Mouse (Mus musculus) embryonic facial prominence, embryonic 12.5 days (tissue): ENCODE results near the gene Akap12. TPM values are rescaled to one million over a fixed set of nuclear protein-coding genes. Genes with fewer than 3 reads are reported as not detected.

Experiments
- ATAC-seq: fragments of 200-750 bp; cut with Nextera tagmentation; 2 replicates; pipeline ENCODE4 v1.8.0; 2017; ENCODE audit not compliant: insufficient number of reproducible peaks, insufficient read depth, low FRiP score, low TSS enrichment
- H3K27ac ChIP-seq: fragments of 300-500 bp; sonication (generic); 2 replicates; pipeline ENCODE4 v1.5.1; 2016; ENCODE audit warnings: mild to moderate bottlenecking
- H3K27me3 ChIP-seq: fragments of 300-500 bp; sonication (generic); 2 replicates; pipeline ENCODE4 v1.6.1; 2016; ENCODE audit warnings: mild to moderate bottlenecking, moderate library complexity
- H3K36me3 ChIP-seq: fragments of 300-500 bp; sonication (generic); 2 replicates; pipeline ENCODE4 v1.6.1; 2016; ENCODE audit warnings: mild to moderate bottlenecking
- H3K4me1 ChIP-seq: fragments of 300-500 bp; sonication (generic); 2 replicates; pipeline ENCODE4 v1.6.1; 2016
- H3K4me2 ChIP-seq: fragments of 300-500 bp; sonication (generic); replicated peaks from 2 replicates; pipeline ENCODE4 v1.6.1; 2016; ENCODE audit warnings: mild to moderate bottlenecking, moderate library complexity
- H3K4me3 ChIP-seq: fragments of 300-500 bp; sonication (generic); 2 replicates; pipeline ENCODE4 v1.5.1; 2016; ENCODE audit warnings: mild to moderate bottlenecking
- H3K9ac ChIP-seq: fragments of 300-500 bp; sonication (generic); 2 replicates; pipeline ENCODE4 v1.6.1; 2016; ENCODE audit warnings: mild to moderate bottlenecking, moderate library complexity
- H3K9me3 ChIP-seq: fragments of 300-500 bp; sonication (generic); 2 replicates; pipeline ENCODE4 v1.6.1; 2016; ENCODE audit warnings: mild to moderate bottlenecking, moderate library complexity
- WGBS: fragments of 180-500 bp; shearing (Covaris S2); methylation state at CpG from one replicate; pipeline ENCODE4 v1.1.7; 2016; 5-methylcytosine and 5-hydroxymethylcytosine counted together
- polyA plus RNA-seq: library from polyadenylated mRNA; unstranded; fragments of >200 nt; fragmentation: Nextera tagmentation; extraction: Ambion mirVana; gene quantifications from 2 replicates; pipeline ENCODE4 v1.2.1, GENCODE M21; 2016

Akap12 gene
- polyA plus RNA-seq, 1 experiment from 2014 or later = 37.5 TPM

DNA sequence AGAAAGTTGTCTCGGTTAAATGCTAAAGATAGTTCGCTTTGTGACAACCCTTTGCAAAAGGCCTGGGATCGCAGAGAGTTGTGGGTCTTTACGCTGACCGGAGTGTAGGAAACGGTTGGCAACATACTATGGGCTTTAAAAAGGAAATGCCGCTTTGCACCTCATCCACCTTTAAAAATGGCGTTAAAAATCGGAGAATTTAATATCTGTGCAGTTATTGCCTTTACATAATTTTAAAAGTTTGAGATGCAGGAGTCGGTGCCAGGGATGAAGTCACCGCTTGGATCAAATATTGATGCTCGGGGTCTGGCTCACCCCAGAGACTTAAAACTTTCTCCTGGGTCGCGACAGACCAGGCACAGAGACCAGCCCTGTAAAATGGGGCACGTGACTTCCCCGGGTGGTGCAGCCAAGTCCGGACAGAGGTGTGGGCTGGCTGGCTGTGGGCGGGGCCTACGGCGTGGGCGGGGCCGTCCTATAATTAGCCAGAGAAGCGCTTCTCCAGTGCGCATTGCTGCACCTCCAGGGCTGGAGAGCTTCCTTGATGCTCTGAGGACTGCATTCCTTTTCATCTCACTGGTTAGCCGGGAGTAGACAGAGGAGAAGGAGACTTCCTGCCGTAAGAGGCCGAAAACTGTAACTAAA, 68.0 kb downstream of the Akap12 start:
- peak overlapping the region; percentile 33 for H3K4me3 ChIP-seq
- no peaks in the 10 kb centered on the region for H3K36me3 ChIP-seq
- H3K4me2 ChIP-seq = peak overlapping the region; percentile 56
- ATAC-seq = peak; percentile 77; the same call in 1 of the 2 replicates
- no peak overlapping the region for H3K27ac ChIP-seq
- no peaks in the 10 kb centered on the region for H3K9me3 ChIP-seq
- H3K9ac ChIP-seq = no peak overlapping the region; the same call in 1 of the 2 replicates
- 8% methylated on average over 27 of the region's 27 CpGs for WGBS
- no peaks in the 10 kb centered on the region for H3K27me3 ChIP-seq
- peaks cover 8% of the 10 kb centered on the region for H3K4me1 ChIP-seq

DNA sequence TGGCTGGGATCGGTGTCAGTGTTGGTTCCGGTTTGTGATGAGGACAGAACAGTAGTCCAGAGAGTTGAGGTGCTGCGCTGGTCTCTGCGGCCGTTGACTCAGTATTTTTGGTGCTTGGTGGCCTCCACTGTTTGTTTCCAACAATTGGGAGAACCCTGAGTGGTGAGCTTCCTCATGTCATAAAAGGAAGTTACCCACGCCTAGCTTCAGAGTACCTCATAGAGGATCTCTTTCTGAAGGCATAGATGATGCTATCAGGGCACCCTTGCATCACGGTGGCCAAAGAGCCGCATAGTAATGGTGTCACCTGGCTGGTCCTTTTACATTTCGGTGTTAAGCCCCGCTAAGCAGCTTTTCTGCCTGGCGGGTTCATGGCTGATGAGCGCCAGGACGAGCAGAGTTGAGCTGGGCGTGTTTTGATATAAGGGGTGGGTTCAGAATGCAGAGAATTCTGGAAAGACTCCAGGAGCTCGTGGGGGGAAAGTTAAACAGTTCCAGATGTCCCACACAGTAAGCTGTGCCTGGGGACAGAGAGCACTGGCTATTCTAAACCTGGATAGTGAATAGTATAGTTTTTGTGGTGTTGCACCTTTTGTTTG, 72.8 kb downstream of the Akap12 start:
- Histone ChIP-seq H3K36me3 (no peaks in the 10 kb centered on the region), H3K27ac (peak overlapping the region; percentile 75)
- peak; percentile 84 for ATAC-seq

DNA sequence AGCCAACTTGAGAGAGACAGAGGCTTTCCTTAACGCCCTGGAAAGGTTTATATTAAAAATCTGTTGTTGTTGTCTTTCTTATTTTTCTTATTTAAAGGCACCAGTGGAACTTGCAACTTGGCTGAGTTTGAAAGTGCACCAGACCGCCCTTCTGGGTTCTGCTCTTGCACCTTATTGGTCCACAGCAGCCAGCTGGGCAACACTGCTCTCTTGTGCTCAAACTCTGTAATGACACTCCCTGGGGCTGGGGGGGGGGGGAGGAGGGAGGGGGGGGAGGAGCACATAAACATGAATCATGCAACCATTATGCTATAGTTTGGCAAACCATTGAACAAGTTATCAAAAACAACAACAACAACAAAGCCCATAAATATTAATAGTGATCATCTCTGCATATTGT, 75.2 kb downstream of the Akap12 start:
- Histone ChIP-seq H3K9ac (no peak overlapping the region), H3K36me3 (no peaks in the 10 kb centered on the region), H3K4me1 (peaks cover 17% of the 10 kb centered on the region; the same call in 1 of the 2 replicates), H3K9me3 (no peaks in the 10 kb centered on the region), H3K27me3 (no peaks in the 10 kb centered on the region), H3K27ac (no peak overlapping the region), H3K4me2 (no peak overlapping the region), H3K4me3 (no peak overlapping the region)
- WGBS = 38% methylated on average over 2 of the region's 2 CpGs
- ATAC-seq = no peak

More for the DNA sequence above, 72.8 kb downstream of the Akap12 start:
- Histone ChIP-seq H3K4me3 (no peak overlapping the region), H3K9ac (no peak overlapping the region), H3K4me2 (peak overlapping the region; percentile 40), H3K9me3 (no peaks in the 10 kb centered on the region), H3K4me1 (peaks cover 17% of the 10 kb centered on the region; the same call in 1 of the 2 replicates), H3K27me3 (no peaks in the 10 kb centered on the region)
- WGBS = 31% methylated on average over 15 of the region's 15 CpGs

DNA sequence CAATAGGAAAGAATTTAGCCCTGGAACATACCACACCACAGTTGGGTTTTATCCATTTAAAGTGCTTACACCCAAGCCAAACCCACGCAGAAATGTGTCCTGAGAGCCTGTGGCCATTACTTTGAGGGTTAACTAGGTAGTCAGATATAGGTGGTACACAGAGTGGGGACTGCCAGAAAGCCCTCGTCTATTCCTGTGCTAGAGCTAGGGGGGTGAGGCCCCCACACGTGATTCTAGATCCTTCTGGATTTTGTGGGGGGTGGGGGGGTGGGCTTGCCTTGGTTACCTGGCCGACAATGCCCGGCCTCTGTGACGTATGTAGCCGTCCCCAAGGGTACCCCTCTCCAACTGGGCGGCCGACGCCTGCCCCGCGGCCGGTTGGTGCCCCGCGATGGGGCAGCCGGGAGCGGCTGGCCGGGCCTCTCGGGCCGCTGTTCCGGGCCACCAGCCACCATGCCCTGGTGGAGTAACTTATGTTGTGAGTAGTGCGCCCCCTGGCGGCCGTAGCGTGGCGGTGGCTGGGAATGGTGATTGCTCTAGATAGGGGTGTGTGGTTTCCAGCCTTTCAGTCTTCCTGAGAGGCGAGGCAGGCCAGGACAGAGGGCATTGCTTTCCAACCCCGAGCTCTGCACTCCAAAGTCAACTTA, 80.4 kb downstream of the Akap12 start:
- WGBS = 5% methylated on average over 28 of the region's 28 CpGs
- Histone ChIP-seq H3K9me3 (no peaks in the 10 kb centered on the region), H3K4me3 (peak overlapping the region; percentile 35), H3K27ac (no peak overlapping the region), H3K27me3 (no peaks in the 10 kb centered on the region), H3K36me3 (no peaks in the 10 kb centered on the region), H3K4me2 (peak overlapping the region; percentile 56), H3K4me1 (peaks cover 4% of the 10 kb centered on the region; the same call in 1 of the 2 replicates), H3K9ac (peak overlapping the region; percentile 34; the same call in 1 of the 2 replicates)
- ATAC-seq = peak; percentile 72; the same call in 1 of the 2 replicates

DNA sequence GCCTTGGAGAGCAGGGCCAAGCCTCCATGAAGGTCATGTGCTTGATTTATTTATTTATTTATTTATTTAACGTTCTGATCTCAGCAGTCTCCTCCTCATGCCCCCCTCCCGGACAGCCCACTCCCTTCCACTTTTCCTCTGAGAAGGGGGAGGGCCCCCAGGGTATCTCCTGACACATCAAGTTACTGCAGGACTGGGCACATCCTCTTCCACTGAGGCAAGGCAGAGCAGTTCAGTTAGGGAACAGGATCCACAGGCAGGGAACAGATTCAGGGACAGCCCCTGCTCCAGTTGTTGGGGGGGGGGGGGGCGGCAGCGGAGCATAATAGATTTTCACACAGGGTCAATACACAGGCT, 80.9 kb downstream of the Akap12 start:
- Histone ChIP-seq H3K4me2 (peak overlapping the region; percentile 56), H3K9ac (no peak overlapping the region; the same call in 1 of the 2 replicates), H3K27me3 (no peaks in the 10 kb centered on the region), H3K4me1 (peaks cover 4% of the 10 kb centered on the region; the same call in 1 of the 2 replicates), H3K9me3 (no peaks in the 10 kb centered on the region), H3K27ac (no peak overlapping the region), H3K36me3 (no peaks in the 10 kb centered on the region), H3K4me3 (peak overlapping the region; percentile 35; the same call in 1 of the 2 replicates)
- peak; percentile 72; the same call in 1 of the 2 replicates for ATAC-seq
- 61% methylated on average over 4 of the region's 4 CpGs for WGBS

DNA sequence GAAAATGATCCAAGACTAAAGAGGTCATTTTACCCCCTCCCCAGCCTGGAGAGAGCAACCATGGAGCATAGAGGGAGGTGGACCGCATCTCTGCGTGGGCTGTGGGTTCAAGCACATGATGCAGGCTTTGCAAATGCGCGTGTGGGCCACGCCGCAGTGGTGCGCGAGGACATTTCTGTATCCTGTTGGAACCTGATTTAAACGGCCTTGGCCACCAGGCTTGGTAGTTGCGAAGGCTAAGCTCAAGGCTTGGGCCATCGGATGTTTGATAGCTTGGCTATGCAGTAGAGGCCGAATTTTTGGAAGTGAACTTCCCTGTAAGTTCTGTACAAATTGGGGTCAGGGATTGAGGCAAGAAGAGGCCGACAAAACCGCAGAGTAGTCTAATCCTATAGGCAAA, 81.4 kb downstream of the Akap12 start:
- Histone ChIP-seq H3K27ac (no peak overlapping the region), H3K9me3 (no peaks in the 10 kb centered on the region), H3K4me1 (peaks cover 4% of the 10 kb centered on the region; the same call in 1 of the 2 replicates), H3K4me3 (no peak overlapping the region), H3K36me3 (no peaks in the 10 kb centered on the region), H3K9ac (no peak overlapping the region), H3K27me3 (no peaks in the 10 kb centered on the region), H3K4me2 (no peak overlapping the region)
- WGBS = 95% methylated on average over 14 of the region's 14 CpGs
- ATAC-seq = no peak

DNA sequence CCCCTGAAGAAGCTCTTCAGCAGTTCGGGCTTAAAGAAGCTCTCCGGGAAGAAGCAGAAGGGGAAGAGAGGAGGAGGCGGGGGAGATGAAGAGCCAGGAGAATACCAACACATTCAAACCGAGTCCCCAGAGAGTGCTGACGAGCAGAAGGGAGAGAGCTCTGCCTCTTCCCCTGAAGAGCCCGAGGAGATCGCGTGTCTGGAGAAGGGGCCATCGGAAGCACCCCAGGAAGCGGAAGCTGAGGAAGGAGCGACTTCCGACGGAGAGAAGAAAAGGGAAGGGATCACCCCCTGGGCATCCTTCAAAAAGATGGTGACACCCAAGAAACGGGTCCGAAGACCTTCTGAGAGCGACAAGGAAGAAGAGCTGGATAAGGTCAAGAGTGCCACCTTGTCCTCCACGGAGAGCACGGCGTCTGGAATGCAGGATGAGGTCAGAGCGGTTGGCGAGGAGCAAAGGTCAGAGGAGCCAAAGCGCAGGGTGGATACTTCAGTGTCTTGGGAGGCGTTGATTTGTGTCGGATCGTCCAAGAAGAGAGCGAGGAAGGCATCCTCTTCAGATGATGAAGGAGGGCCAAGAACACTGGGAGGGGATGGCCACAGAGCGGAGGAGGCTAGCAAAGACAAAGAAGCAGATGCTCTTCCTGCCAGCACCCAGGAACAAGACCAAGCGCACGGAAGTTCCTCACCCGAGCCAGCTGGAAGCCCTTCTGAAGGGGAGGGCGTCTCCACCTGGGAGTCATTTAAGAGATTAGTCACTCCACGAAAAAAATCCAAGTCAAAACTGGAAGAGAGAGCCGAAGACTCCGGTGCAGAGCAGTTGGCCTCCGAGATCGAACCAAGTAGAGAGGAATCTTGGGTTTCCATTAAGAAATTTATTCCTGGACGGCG, 88.4 kb downstream of the Akap12 start:
- WGBS = 83% methylated on average over 38 of the region's 38 CpGs
- peaks cover 16% of the 10 kb centered on the region; the same call in 1 of the 2 replicates for H3K36me3 ChIP-seq
- no peaks in the 10 kb centered on the region for H3K27me3 ChIP-seq
- ATAC-seq = no peak
- H3K9ac ChIP-seq = no peak overlapping the region
- H3K4me2 ChIP-seq = no peak overlapping the region
- no peak overlapping the region for H3K4me3 ChIP-seq
- H3K4me1 ChIP-seq = no peaks in the 10 kb centered on the region
- H3K9me3 ChIP-seq = no peaks in the 10 kb centered on the region
- H3K27ac ChIP-seq = no peak overlapping the region

DNA sequence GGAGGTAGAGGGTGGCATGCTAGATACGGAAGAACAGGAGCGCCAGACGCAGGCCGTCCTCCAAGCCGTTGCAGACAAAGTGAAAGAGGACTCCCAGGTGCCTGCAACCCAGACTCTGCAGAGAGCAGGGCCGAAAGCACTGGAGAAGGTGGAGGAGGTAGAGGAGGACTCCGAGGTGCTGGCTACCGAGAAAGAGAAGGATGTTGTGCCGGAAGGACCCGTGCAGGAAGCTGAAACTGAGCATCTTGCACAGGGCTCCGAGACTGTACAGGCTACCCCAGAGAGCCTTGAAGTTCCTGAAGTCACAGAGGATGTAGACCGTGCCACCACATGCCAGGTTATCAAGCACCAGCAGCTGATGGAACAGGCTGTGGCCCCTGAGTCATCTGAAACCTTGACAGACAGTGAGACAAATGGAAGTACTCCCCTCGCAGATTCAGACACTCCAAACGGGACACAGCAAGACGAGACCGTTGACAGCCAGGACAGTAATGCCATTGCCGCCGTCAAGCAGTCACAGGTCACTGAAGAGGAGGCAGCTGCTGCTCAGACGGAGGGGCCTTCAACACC, 89.8 kb downstream of the Akap12 start:
- ATAC-seq = no peak

DNA sequence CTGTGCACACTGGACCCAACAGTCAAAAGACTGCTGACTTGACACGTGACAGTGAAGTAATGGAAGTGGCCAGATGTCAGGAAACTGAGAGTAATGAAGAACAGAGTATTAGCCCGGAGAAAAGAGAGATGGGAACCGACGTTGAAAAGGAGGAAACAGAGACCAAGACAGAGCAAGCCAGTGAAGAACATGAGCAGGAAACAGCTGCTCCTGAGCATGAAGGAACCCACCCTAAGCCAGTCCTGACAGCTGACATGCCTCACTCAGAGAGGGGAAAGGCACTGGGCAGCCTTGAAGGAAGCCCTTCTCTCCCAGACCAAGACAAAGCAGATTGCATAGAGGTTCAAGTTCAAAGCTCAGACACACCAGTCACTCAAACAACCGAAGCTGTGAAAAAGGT, 90.5 kb downstream of the Akap12 start:
- Histone ChIP-seq H3K9ac (no peak overlapping the region), H3K27ac (no peak overlapping the region), H3K4me1 (no peaks in the 10 kb centered on the region), H3K9me3 (no peaks in the 10 kb centered on the region), H3K4me2 (no peak overlapping the region), H3K36me3 (peaks cover 16% of the 10 kb centered on the region; the same call in 1 of the 2 replicates), H3K4me3 (no peak overlapping the region), H3K27me3 (no peaks in the 10 kb centered on the region)
- no peak for ATAC-seq
- 79% methylated on average over 5 of the region's 5 CpGs for WGBS

More for the DNA sequence above, 89.8 kb downstream of the Akap12 start:
- Histone ChIP-seq H3K27me3 (no peaks in the 10 kb centered on the region), H3K9ac (no peak overlapping the region), H3K9me3 (no peaks in the 10 kb centered on the region), H3K4me1 (no peaks in the 10 kb centered on the region), H3K27ac (no peak overlapping the region), H3K36me3 (peaks cover 16% of the 10 kb centered on the region; the same call in 1 of the 2 replicates), H3K4me2 (no peak overlapping the region), H3K4me3 (no peak overlapping the region)
- 91% methylated on average over 19 of the region's 19 CpGs for WGBS

DNA sequence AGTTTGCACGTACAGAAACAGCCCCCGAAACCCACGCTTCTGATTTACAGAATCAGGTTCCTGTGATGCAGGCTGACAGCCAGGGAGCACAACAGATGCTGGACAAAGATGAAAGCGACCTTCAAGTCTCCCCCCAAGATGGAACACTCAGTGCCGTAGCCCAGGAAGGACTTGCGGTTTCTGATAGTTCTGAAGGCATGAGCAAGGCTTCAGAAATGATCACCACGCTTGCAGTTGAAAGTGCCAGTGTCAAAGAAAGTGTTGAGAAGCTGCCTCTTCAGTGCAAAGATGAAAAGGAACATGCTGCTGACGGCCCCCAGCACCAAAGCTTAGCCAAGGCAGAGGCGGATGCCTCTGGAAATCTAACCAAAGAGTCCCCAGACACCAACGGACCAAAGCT, 91.3 kb downstream of the Akap12 start:
- Histone ChIP-seq H3K9ac (no peak overlapping the region), H3K27ac (no peak overlapping the region), H3K36me3 (peaks cover 16% of the 10 kb centered on the region; the same call in 1 of the 2 replicates), H3K9me3 (peaks cover 4% of the 10 kb centered on the region; the same call in 1 of the 2 replicates), H3K4me1 (no peaks in the 10 kb centered on the region), H3K27me3 (no peaks in the 10 kb centered on the region), H3K4me2 (no peak overlapping the region), H3K4me3 (no peak overlapping the region)
- 89% methylated on average over 10 of the region's 10 CpGs for WGBS
- no peak for ATAC-seq

DNA sequence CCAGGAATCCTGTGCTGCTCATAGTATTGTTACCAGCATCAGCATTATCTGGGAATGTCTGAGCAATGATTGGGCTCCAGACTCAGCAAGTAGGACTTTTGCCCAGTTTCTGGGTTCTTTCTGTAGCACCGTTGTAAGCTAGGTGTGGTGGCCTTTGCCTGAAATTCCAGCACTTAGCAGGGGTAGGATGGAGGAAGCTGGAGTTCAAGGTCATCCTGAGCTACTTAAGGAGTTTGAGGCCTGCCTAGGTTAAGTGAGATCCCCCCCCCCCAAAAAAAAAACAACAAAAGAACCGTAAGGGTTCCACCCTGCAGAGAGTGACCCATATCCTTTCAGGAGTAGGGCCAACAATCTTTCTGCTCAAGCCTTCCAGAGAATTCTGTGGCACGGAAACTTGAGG, 98.4 kb downstream of the Akap12 start:
- ATAC-seq = no peak
- no peak overlapping the region for H3K4me3 ChIP-seq
- H3K36me3 ChIP-seq = peaks cover 30% of the 10 kb centered on the region
- no peak overlapping the region for H3K9ac ChIP-seq
- no peaks in the 10 kb centered on the region for H3K4me1 ChIP-seq
- H3K27me3 ChIP-seq = no peaks in the 10 kb centered on the region
- 81% methylated on average over 3 of the region's 3 CpGs for WGBS
- H3K9me3 ChIP-seq = peaks cover 8% of the 10 kb centered on the region; the same call in 1 of the 2 replicates
- H3K27ac ChIP-seq = no peak overlapping the region
- H3K4me2 ChIP-seq = no peak overlapping the region
